Mouse (Mus musculus): ENCODE results near the gene Zfp423. TPM values are rescaled to one million over a fixed set of nuclear protein-coding genes. Genes with fewer than 3 reads are reported as not detected.

Gene Zfp423
- polyA plus RNA-seq, 1 experiment from 2014 or later = 41.7 TPM

GRCm38 (mm10) chr8:87943651-87944091 is 15.7 kb downstream of the Zfp423 start:
- Histone ChIP-seq H3K9ac (replicated peaks) (peak overlapping the region; percentile 72), H3K4me2 (replicated peaks) (peak overlapping the region; percentile 75), H3K27ac (no peak overlapping the region), H3K4me1 (replicated peaks) (peaks cover 80% of the 10 kb centered on the region), H3K36me3 (peaks cover 8% of the 10 kb centered on the region), H3K9me3 (no peaks in the 10 kb centered on the region), H3K27me3 (no peaks in the 10 kb centered on the region), H3K4me3 (replicated peaks) (peak overlapping the region; percentile 41)
- WGBS = under 1% methylated on average over 42 of the region's 42 CpGs
- peak; percentile 59 for ATAC-seq

GRCm38 (mm10) chr8:87940646-87941045 is 18.7 kb downstream of the Zfp423 start:
- no peak overlapping the region for H3K4me3 ChIP-seq (replicated peaks)
- WGBS = 22% methylated on average over 6 of the region's 6 CpGs
- no peaks in the 10 kb centered on the region for H3K27me3 ChIP-seq
- peaks cover 8% of the 10 kb centered on the region for H3K36me3 ChIP-seq
- no peak overlapping the region for H3K4me2 ChIP-seq (replicated peaks)
- peaks cover 76% of the 10 kb centered on the region for H3K4me1 ChIP-seq (replicated peaks)
- H3K9me3 ChIP-seq = no peaks in the 10 kb centered on the region
- no peak for ATAC-seq
- no peak overlapping the region for H3K9ac ChIP-seq (replicated peaks)
- H3K27ac ChIP-seq = no peak overlapping the region

- WGBS = 11% methylated on average over 8 of the region's 8 CpGs
- 0 out of 2 replicates have a peak, but pooled peaks have one; percentile 2 for ATAC-seq
- peaks cover 70% of the 10 kb centered on the region for H3K4me1 ChIP-seq (replicated peaks)
Measured at GRCm38 (mm10) chr8:87939308-87939936, 20.0 kb downstream of the Zfp423 start.

GRCm38 (mm10) chr8:87938351-87939232 is 20.8 kb downstream of the Zfp423 start:
- WGBS = 2% methylated on average over 20 of the region's 20 CpGs
- H3K4me3 ChIP-seq (replicated peaks) = peak overlapping the region; percentile 20

More at GRCm38 (mm10) chr8:87939308-87939936, 20.0 kb downstream of the Zfp423 start:
- Histone ChIP-seq H3K36me3 (no peaks in the 10 kb centered on the region), H3K27ac (peak overlapping the region; percentile 80), H3K9ac (replicated peaks) (peak overlapping the region; percentile 57), H3K4me2 (replicated peaks) (peak overlapping the region; percentile 47), H3K27me3 (no peaks in the 10 kb centered on the region), H3K4me3 (replicated peaks) (no peak overlapping the region), H3K9me3 (no peaks in the 10 kb centered on the region)

GRCm38 (mm10) chr8:87937211-87937610 is 22.2 kb downstream of the Zfp423 start:
- no peak overlapping the region for H3K9ac ChIP-seq (replicated peaks)
- 54% methylated on average over 3 of the region's 3 CpGs for WGBS
- peak overlapping the region; percentile 80 for H3K27ac ChIP-seq
- no peak for ATAC-seq
- H3K27me3 ChIP-seq = no peaks in the 10 kb centered on the region
- peaks cover 74% of the 10 kb centered on the region for H3K4me1 ChIP-seq (replicated peaks)
- H3K9me3 ChIP-seq = no peaks in the 10 kb centered on the region
- H3K36me3 ChIP-seq = no peaks in the 10 kb centered on the region
- no peak overlapping the region for H3K4me3 ChIP-seq (replicated peaks)
- H3K4me2 ChIP-seq (replicated peaks) = no peak overlapping the region

More at GRCm38 (mm10) chr8:87938351-87939232, 20.8 kb downstream of the Zfp423 start:
- no peaks in the 10 kb centered on the region for H3K9me3 ChIP-seq
- H3K4me2 ChIP-seq (replicated peaks) = peak overlapping the region; percentile 47
- H3K27ac ChIP-seq = peak overlapping the region; percentile 80
- no peaks in the 10 kb centered on the region for H3K27me3 ChIP-seq
- peak; percentile 82 for ATAC-seq
- peaks cover 70% of the 10 kb centered on the region for H3K4me1 ChIP-seq (replicated peaks)
- no peaks in the 10 kb centered on the region for H3K36me3 ChIP-seq
- peak overlapping the region; percentile 57 for H3K9ac ChIP-seq (replicated peaks)

- Histone ChIP-seq H3K9ac (replicated peaks) (no peak overlapping the region), H3K4me1 (replicated peaks) (peaks cover 66% of the 10 kb centered on the region), H3K36me3 (no peaks in the 10 kb centered on the region), H3K27me3 (no peaks in the 10 kb centered on the region), H3K9me3 (no peaks in the 10 kb centered on the region), H3K4me2 (replicated peaks) (no peak overlapping the region), H3K27ac (no peak overlapping the region), H3K4me3 (replicated peaks) (no peak overlapping the region)
- ATAC-seq = no peak
- WGBS = 96% methylated on average over 6 of the region's 6 CpGs
Measured at GRCm38 (mm10) chr8:87935088-87935680, 24.2 kb downstream of the Zfp423 start.

- H3K4me1 ChIP-seq (replicated peaks) = peaks cover 56% of the 10 kb centered on the region
- no peak overlapping the region for H3K4me3 ChIP-seq (replicated peaks)
- WGBS = 69% methylated on average over 13 of the region's 13 CpGs
- no peaks in the 10 kb centered on the region for H3K27me3 ChIP-seq
- no peak overlapping the region for H3K4me2 ChIP-seq (replicated peaks)
- no peaks in the 10 kb centered on the region for H3K36me3 ChIP-seq
- H3K27ac ChIP-seq = peak overlapping the region; percentile 25; the same call in 1 of the 2 replicates
- no peak overlapping the region for H3K9ac ChIP-seq (replicated peaks)
- no peaks in the 10 kb centered on the region for H3K9me3 ChIP-seq
- ATAC-seq = no peak
Measured at GRCm38 (mm10) chr8:87934175-87934574, 25.2 kb downstream of the Zfp423 start.

GRCm38 (mm10) chr8:87933752-87934151 is 25.6 kb downstream of the Zfp423 start:
- H3K4me1 ChIP-seq (replicated peaks) = peaks cover 55% of the 10 kb centered on the region
- ATAC-seq = no peak
- WGBS = 60% methylated on average over 8 of the region's 8 CpGs

GRCm38 (mm10) chr8:87928857-87929256 is 30.5 kb downstream of the Zfp423 start:
- no peaks in the 10 kb centered on the region for H3K27me3 ChIP-seq
- no peak for ATAC-seq
- H3K4me3 ChIP-seq (replicated peaks) = no peak overlapping the region
- H3K4me2 ChIP-seq (replicated peaks) = no peak overlapping the region
- H3K27ac ChIP-seq = no peak overlapping the region
- H3K36me3 ChIP-seq = no peaks in the 10 kb centered on the region
- H3K9ac ChIP-seq (replicated peaks) = no peak overlapping the region
- peaks cover 49% of the 10 kb centered on the region for H3K4me1 ChIP-seq (replicated peaks)
- no peaks in the 10 kb centered on the region for H3K9me3 ChIP-seq
- 33% methylated on average over 2 of the region's 2 CpGs for WGBS

More at GRCm38 (mm10) chr8:87933752-87934151, 25.6 kb downstream of the Zfp423 start:
- no peaks in the 10 kb centered on the region for H3K27me3 ChIP-seq
- H3K9me3 ChIP-seq = no peaks in the 10 kb centered on the region
- no peak overlapping the region for H3K9ac ChIP-seq (replicated peaks)
- 0 out of 2 replicates have a peak overlapping the region, but pooled peaks have one; percentile 25 for H3K27ac ChIP-seq
- no peak overlapping the region for H3K4me3 ChIP-seq (replicated peaks)
- no peak overlapping the region for H3K4me2 ChIP-seq (replicated peaks)
- H3K36me3 ChIP-seq = no peaks in the 10 kb centered on the region

GRCm38 (mm10) chr8:87927034-87927830 is 32.2 kb downstream of the Zfp423 start:
- Histone ChIP-seq H3K27ac (0 out of 2 replicates have a peak overlapping the region, but pooled peaks have one; percentile 56), H3K4me3 (replicated peaks) (no peak overlapping the region), H3K4me1 (replicated peaks) (peaks cover 33% of the 10 kb centered on the region), H3K36me3 (no peaks in the 10 kb centered on the region), H3K9ac (replicated peaks) (no peak overlapping the region), H3K27me3 (no peaks in the 10 kb centered on the region), H3K4me2 (replicated peaks) (no peak overlapping the region), H3K9me3 (no peaks in the 10 kb centered on the region)
- 57% methylated on average over 10 of the region's 10 CpGs for WGBS
- ATAC-seq = 0 out of 2 replicates have a peak, but pooled peaks have one; percentile 17
